Mouse (Mus musculus): ENCODE measurements at regions not wholly inside any gene's neighbourhood (a gene's known extent, or its start where the extent isn't known, plus 50 kb on each side); places are given as distances from the start of the nearest gene placed in this dataset.
"Not testable (repeated sequence)": the region's sequence is repeated elsewhere in the genome, so short reads cannot be mapped to it uniquely, and the experiment has no call there.

DNA sequence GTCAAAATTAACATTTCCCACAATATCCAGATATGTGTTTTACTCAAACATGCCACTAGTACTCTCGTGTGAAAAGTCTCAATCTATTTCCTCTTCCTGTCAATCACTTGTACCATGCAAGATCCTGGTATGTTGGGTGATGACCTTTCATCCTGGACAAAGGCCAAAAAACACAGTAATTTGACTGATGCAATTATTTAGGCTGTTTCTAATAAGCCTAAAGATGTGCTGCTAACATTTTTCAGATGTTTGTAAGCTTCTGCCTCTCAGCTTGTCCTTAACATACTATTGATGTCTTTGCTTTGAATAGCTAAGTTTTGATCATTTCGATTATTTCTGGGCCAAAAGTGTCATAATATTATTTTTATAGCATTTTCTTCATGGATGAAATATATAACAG is 418.4 kb upstream of the Arrdc4 start:
- intact Hi-C loops (cut with DNase I; ENCODE audit: low total_unique reads) = no loop called here
- DNase-seq = no peak

DNA sequence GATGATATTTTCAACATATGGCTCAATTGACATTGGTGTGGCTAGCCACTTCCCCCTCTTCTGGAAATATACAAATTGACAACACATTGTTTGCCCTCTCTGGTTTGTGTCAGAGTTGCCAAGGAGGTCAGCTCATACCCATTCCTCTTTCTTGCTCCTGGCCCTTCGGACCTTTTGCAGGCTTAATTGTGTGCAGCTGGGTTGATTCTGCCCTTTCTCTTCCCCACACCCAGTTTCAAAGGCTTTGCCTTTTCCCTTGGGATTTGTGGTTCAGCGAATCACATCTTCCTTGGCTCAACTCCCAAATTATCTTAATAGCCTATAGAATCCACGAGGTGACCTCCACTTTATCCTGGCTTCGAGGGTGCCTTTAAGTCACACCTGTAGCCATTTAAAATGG is 412.9 kb upstream of the Arrdc4 start:
- intact Hi-C loops (cut with DNase I; ENCODE audit: low total_unique reads) = no loop called here

DNA sequence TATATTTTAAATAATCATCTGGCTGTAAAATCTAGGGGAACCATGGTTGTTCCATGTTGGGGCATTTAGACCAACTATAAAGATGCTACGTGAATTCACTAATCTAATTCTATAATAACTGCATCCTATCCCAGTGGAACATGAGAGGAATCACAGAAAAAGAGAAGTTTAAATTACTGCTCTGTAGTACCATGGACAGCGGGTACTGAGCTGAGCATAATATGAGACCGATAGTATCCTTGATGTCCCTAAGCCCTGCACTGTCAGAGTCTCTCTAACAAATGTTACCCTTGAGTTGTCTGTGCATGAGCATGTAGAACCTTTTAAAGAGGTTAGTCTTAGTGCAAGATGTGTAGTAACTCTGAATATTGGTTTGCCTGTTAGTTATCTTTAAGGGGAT is 393.3 kb upstream of the Arrdc4 start:
- no peak for DNase-seq
- intact Hi-C loops (cut with DNase I; ENCODE audit: low total_unique reads) = no loop called here

More for the DNA sequence above, 412.9 kb upstream of the Arrdc4 start:
- no peak for DNase-seq

DNA sequence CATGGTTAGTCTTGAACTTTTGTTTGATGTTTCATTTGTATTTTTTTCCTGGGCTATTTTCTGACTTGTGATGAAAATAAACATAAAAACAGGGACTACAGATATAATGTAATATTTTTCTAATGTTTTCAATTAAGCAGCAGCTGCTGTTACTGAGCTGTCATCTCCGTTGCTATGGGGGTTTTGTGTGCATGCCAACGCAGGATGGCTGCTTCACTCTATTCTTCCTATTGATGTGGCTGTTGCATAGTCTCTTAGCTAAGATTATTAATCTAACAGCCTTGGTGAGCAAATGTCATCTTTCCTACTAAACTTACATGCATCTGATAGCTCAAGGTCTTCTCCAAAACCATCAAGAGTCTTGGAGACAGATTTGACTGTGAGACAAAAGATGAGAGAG is 384.4 kb upstream of the Arrdc4 start:
- intact Hi-C loops (cut with DNase I; ENCODE audit: low total_unique reads) = no loop called here
- DNase-seq = no peak

DNA sequence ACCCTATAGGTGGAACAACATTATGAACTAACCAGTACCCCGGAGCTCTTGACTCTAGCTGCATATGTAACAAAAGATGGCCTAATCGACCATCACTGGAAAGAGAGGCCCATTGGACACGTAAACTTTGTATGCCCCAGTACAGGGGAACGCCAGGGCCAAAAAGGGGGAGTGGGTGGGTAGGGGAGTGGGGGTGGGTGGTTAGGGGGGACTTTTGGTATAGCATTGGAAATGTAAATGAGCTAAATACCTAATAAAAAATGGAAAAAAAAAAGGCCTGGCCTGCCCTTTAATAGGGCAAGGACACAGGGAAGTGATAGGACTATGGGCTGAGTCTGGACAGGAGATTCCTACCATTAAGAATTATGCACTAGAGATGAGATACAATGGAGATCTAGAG is 352.7 kb upstream of the Arrdc4 start:
- not testable (repeated sequence) for DNase-seq

DNA sequence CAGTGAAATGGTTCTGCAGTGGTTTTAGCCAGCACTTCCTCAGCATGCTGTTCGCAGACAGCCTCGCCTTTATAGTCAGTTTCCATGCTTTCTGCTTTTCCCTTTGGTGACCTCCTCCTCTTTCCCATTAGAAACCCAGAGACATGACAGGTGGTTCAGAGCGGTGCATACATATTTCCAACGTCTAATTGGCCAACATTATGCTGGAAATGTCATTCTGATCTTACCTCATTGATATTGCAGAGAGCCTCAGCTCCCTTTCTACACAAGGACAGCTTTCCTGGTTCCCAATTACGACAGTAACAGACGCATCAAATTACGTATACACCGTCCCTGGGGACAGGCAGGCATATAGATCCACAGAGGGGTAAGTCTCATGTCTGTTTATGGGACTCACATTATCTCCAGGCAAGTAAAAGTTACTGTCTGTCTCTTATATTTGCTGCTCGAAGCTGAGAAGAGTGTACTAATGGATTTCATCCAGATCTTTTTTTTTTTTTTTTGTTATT is 348.6 kb upstream of the Arrdc4 start:
- intact Hi-C loops (cut with DNase I; ENCODE audit: low total_unique reads) = no loop called here
- no peak for DNase-seq

More for the DNA sequence above, 352.7 kb upstream of the Arrdc4 start:
- intact Hi-C loops (cut with DNase I; ENCODE audit: low total_unique reads) = not testable (repeated sequence)

DNA sequence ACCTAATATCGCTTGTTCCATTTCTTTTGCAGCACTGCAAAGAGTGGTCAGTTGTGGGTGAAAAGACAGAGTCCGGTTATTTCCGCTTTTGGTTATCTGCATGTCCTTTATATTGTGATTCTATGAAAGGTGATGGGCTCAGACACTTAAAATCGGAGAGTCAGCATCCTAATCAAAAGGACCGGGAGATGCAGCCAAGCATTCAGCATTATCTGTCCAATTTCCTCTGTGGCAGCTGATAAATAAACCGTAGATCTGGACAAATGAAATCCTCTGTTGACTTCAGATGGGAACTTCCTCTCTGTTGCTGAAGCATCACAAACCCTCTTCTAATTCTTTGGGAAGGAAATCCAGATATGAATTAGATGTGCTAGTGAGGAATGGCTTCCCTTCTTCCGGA is 325.7 kb upstream of the Arrdc4 start:
- intact Hi-C loops (cut with DNase I; ENCODE audit: low total_unique reads) = no loop called here
- no peak for DNase-seq

DNA sequence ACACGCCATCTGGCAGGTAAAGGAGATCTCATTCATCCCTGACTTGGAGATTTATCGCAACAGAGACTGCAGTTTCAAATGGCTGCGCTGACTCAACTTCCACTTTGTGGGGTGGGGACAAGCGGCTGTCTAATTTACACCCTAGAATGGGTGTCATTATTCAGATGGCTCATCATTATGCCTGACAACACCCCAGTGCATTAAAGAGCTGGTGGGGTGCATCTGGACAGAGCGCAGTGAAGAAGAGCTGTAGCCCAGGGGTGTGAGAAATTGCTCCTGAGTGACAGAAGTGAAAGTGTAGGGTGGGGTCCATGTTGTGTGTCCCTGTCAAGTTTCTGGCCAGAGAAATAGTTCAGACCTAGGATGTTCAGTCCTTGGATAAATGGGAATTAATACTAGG is 314.0 kb upstream of the Arrdc4 start:
- DNase-seq = no peak
- intact Hi-C loops (cut with DNase I; ENCODE audit: low total_unique reads) = no loop called here

DNA sequence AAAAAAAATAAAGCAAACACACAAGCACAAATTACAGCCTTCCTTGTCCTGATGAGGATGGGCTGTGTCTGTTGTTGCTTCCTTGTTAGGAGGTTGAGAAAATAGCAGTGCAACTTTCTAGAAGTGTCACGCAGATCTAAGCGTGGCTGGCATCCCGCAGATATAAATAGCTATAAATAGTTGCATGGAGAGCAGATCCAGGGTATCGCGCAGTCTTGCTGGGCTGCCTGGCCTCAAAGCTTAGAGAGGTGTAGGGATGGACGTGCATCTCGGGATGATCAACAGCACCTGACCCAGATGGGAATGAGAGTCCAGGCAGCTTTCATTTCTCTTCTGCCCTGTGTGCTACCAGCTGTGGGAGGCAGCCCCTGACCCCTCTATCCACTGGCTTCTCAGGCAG is 313.5 kb upstream of the Arrdc4 start:
- DNase-seq = no peak
- intact Hi-C loops (cut with DNase I; ENCODE audit: low total_unique reads) = no loop called here

DNA sequence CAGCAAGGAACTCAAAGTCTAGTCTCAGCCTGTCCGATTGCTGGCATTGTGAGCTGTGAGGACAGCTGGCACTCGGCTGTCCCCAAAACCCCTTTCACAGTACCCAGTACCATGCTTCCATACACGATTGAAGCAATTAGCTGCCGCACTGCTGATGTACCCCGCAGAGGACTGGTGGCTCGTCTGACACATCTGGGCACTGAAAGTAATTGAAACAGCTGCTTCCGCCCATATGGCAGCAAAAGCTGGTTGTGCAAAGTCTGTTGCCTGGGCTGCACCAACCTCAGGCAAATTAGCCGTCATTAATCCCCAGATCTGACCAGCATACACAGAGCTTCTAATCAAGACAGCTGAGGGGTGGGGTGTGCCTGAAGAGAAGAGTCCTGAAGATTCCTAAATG is 313.1 kb upstream of the Arrdc4 start:
- intact Hi-C loops (cut with DNase I; ENCODE audit: low total_unique reads) = no loop called here

DNA sequence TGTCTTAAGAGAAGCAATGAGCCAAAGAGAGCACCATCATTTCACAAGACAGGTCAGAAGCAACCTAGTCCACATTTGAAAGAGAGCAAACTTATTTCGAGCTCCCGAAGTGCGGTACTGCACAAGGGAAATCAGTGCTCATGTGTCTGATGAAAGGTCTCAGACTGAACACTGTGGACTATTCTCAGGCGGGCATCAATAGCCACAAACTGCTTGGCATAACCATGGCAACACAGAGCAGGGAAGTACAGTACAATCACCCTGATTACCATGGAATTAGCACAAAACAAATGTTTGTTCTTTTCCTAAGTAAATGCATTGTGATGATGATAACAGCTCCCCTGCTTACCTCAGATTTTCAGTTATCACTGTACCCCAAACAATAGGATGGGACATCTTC is 312.2 kb upstream of the Arrdc4 start:
- intact Hi-C loops (cut with DNase I; ENCODE audit: low total_unique reads) = no loop called here
- DNase-seq = no peak

More for the DNA sequence above, 313.1 kb upstream of the Arrdc4 start:
- no peak for DNase-seq

DNA sequence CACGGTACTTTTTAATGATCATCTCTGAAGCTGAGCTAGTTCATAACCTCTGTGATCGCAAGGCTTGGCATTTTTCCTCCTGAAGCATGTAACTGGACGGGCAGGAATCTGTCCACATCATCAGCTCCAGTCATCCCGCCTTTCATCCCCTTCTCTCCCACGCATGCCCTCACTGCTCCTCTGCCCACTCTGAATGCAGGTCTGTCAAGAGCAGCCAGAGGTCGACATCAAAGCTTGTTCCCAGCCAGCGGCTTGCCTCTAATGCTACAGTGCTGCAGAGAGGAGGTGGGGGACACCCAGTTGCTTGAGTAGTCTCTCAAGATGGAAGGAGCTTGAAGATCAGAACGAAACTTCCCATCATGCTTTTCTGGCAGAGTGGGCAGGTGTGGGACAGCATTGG is 267.5 kb upstream of the Arrdc4 start:
- DNase-seq = no peak
- intact Hi-C loops (cut with DNase I; ENCODE audit: low total_unique reads) = no loop called here

DNA sequence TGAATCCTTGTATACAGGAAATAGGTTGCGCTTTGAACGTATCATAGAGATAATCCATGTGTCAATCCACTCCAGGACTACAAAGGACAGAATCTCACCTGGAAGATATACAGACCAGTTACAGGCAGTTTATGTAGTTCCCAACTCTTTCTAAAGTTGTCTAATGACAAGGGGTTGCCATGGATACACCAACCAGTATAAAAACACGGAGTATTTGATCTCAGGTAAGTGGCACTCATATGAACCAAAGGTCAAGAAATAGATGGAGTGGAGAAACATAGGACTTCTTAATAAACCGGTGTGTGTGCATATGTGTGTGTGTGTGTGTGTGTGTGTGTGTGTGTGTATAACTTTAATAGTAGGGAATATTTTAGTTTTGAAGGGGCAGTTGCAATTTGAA is 266.0 kb upstream of the Arrdc4 start:
- no peak for DNase-seq
- intact Hi-C loops (cut with DNase I; ENCODE audit: low total_unique reads) = no loop called here

DNA sequence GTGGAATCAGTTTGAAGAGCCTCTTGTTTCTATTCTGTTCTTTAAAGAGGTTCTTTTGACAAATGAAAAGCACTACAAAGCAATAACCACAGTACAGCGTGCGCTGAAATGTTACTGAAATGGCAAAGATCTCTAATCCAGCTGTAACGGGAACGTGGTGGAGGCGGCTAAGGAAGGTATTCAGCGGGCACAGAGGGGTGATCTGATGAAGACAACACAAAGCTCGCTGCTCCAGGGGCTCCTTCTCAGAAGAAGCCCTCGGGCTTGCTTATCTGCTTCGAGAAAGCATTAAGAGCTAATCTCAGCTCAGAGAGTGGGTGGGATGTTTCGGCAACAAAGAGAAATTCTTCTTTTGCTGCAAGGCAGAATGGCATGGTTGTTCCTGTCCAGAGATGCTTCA is 258.2 kb upstream of the Arrdc4 start:
- intact Hi-C loops (cut with DNase I; ENCODE audit: low total_unique reads) = no loop called here
- DNase-seq = no peak

DNA sequence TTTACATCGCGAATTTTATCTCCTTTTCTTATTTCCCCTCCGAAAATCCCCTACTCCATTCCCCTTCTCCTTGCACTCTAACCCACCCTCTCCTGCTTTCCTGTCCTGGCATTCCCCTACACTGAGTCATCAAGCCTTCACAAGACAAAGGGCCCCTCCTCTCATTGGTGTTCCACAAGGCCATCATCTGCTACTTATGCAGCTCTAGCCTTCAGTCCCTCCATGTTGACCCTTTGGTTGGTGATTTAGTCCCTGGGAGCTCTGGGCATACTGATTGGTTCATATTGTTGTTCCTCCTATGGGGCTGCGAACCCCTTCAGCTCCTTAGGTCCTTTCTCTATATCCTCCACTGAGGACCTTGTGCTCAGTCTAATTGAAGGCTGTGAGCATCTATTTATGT is 239.0 kb upstream of the Arrdc4 start:
- intact Hi-C loops (cut with DNase I; ENCODE audit: low total_unique reads) = no loop called here

DNA sequence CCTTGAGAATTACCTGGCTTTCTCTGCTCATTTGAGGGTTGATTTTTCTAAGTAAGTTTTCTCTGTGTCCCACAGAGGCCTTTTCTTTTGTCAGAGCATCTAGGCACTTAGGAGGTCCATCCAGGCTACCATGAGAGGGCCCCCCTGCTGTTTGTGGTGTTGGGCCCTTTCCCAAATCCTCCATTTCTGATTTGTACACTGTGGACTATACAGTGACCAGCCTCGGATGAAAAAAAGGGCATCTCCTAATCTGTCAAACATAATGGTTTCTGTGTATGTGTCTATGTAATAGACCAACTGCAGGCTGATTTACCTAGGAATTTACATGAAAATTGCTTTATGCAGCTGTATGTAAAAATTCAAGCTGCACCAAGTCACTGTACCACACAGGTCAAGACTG is 234.9 kb upstream of the Arrdc4 start:
- DNase-seq = no peak
- intact Hi-C loops (cut with DNase I; ENCODE audit: low total_unique reads) = no loop called here

More for the DNA sequence above, 239.0 kb upstream of the Arrdc4 start:
- no peak for DNase-seq

DNA sequence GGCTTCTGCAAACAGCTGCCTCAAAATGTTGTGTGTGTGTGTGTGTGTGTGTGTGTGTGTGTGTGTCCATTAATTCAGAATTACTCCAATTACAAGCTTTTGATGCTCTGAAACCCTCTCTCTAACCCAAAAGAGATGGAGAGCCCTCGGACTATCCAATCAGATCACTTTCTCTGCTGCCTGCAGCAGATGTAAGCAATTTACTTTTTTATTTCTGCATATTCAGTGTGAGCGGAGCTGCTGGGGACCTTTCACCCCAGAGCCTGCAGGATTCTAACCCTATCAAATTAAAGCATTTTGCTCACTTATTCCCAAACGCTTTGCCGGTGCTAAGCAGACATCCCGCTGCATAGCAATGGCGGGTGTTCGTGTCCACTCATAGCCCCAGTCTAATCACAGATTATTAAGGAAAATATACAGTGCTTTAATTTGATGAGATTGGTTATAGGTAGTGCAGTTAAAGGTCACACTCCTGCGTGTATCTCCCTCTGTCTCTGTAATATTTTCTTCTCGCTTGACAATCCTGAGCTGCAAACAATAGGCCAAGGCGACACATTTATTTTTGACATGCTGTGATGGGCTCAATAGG is 234.0 kb upstream of the Arrdc4 start:
- no peak for DNase-seq
- intact Hi-C loops (cut with DNase I; ENCODE audit: low total_unique reads) = no loop called here

DNA sequence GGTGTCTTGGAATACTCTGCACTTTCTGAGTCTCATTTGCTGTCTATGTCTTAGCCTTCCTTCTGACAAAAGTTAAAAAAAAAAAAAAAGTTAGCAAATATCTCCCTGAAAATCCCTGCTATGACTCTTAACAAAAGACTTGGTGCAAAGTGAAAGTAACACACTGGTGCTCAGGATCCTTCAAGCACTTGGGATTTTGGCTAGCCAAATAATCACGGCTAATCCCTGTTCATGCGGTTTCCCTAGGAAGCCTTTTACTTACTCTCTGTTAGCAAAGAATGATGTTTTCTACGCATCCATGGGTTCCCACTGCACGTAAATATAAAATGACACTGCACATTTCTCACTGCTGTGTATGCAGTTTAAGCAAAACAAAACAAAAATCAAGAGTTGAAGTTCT is 229.5 kb upstream of the Arrdc4 start:
- intact Hi-C loops (cut with DNase I; ENCODE audit: low total_unique reads) = no loop called here
- no peak for DNase-seq

DNA sequence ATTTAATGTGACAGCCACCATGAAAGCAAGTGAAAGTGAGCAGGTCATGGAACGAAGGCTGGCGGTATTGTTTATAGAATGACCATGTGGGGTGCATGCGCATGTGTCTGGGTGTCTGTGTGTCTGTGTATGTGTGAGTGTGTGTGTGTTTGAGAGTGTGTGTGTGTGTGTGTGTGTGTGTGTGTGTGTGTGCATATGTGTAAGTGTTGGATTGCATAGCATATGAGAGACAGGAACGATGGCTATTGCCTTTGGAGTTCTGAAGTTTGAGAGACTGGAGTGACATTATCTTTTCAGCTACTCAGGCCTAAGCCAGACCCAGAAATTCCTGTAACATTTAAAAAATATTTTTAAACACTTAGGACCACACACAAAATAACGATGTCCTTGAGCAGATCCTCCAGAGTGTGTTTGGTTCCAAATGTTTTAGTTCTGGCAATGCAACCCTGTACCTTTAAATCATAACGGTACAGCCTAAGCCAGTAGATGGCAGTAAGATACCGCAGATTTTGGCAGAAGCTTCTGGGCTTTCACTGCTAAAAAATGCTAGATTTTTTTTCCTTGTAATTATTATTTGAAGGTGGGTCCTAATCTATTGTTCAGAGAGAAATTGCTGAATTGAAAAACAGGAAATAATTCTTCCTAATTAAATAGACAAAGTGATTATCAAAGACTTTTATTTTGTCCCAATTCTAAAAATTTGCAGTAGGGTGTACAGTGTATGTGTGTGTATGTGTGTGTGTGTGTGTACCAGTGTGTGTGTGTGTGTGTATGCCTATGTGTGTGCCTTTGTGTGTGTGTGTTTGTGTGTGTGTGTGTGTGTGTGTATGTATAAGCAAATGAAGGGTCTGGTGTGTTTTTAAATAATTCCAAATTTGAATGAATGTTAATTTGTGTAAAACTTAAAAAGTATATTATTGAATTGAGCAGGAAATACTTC is 228.0 kb upstream of the Arrdc4 start:
- intact Hi-C loops (cut with DNase I; ENCODE audit: low total_unique reads) = no loop called here

DNA sequence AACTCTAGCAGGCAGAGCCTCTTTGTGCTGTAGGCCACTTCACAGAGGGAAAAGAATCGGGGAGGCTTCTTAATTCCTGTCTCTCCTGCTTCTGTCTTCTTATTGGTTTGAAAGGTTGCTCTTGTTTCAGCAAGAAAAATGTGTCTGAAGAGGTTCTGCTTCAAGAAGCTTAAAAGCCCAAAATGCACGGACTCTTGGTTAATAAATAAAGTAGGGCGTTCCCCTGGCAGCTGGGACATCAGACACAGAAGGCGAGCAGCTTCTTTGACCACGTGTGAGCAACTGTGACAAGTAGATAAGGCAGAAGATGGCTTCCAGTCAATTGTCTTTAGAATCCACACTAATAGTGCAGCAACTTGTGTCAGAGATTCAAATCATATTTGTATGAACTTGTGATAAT is 226.9 kb upstream of the Arrdc4 start:
- DNase-seq = no peak
- intact Hi-C loops (cut with DNase I; ENCODE audit: low total_unique reads) = no loop called here

More for the DNA sequence above, 228.0 kb upstream of the Arrdc4 start:
- peak; percentile 13 for DNase-seq

DNA sequence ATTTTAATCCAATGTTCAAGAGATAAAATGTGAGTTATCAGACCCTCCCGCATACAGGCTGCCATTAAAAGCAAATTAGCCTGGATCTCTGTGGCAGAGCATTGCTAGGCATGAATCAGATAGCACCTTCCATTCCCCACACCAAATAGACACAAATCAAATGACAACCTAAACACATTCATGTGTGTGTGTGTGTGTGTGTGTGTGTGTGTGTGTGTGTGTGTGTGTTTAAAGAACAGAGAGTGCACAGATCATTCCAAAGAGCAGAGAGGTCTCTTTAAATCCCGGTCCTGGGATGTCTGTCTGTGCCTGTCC is 226.5 kb upstream of the Arrdc4 start:
- intact Hi-C loops (cut with DNase I; ENCODE audit: low total_unique reads) = no loop called here
- DNase-seq = no peak

Measured in gastrocnemius, postnatal 14 days (tissue).